37 mouse cellular contexts compared by ENCODE assay signal in genomic region chr4:140743086-140743485, GRCm38 (mm10). TPM values are rescaled to one million over a fixed set of nuclear protein-coding genes. Genes with fewer than 3 reads are reported as not detected.
DNase-seq lines count a peak whose midpoint lies in the region; ATAC-seq lines count a peak whose summit lies in the region.
"Had no signal": no experiment of that assay in that cellular context is flagged by ENCODE, and none has a peak within 500 bp of the region (broad histone marks: within the 10 kb centered on the region; RNA-seq: fewer than 3 reads in every experiment).

No protein-coding gene starts in this region.

- no peak overlapping the region for H3K4me2 ChIP-seq in heart, embryonic 12.5 days
- H3K4me2 ChIP-seq in midbrain, embryonic 13.5 days (replicated peaks) = no peak overlapping the region
- no peak overlapping the region for H3K4me2 ChIP-seq in midbrain, embryonic 16.5 days (ENCODE audit: low read length)
- no peak overlapping the region for H3K4me2 ChIP-seq in forebrain, embryonic 16.5 days (ENCODE audit: low read length)
- H3K4me2 ChIP-seq: heart, embryonic 11.5 days; limb, embryonic 15.5 days; liver, embryonic 13.5 days; neural tube, embryonic 12.5 days had no signal

- 0 out of 2 replicates have a peak overlapping the region, but pooled peaks have one; percentile 29 for H3K9ac ChIP-seq in heart, embryonic 12.5 days
- no peak overlapping the region for H3K9ac ChIP-seq in midbrain, embryonic 13.5 days (replicated peaks)
- H3K9ac ChIP-seq in midbrain, embryonic 16.5 days (ENCODE audit: low read depth, low read length) = no peak overlapping the region
- no peak overlapping the region for H3K9ac ChIP-seq in forebrain, embryonic 16.5 days (replicated peaks; ENCODE audit: low read depth, low read length)
- H3K9ac ChIP-seq: limb, embryonic 15.5 days; liver, embryonic 13.5 days; neural tube, embryonic 12.5 days had no signal

- no peaks in the 10 kb centered on the region for H3K9me3 ChIP-seq in heart, embryonic 12.5 days (replicated peaks)
- no peaks in the 10 kb centered on the region for H3K9me3 ChIP-seq in midbrain, embryonic 13.5 days
- no peaks in the 10 kb centered on the region for H3K9me3 ChIP-seq in midbrain, embryonic 16.5 days (replicated peaks; ENCODE audit: control insufficient read depth, low read length, poor library complexity, severe bottlenecking)
- no peaks in the 10 kb centered on the region for H3K9me3 ChIP-seq in forebrain, embryonic 16.5 days (ENCODE audit: control insufficient read depth, low read length)
- H3K9me3 ChIP-seq: limb, embryonic 10.5 days; limb, embryonic 15.5 days; liver, embryonic 13.5 days; neural tube, embryonic 12.5 days had no signal

- no peak overlapping the region for H3K4me3 ChIP-seq in heart, embryonic 12.5 days
- no peak overlapping the region for H3K4me3 ChIP-seq in midbrain, embryonic 13.5 days (replicated peaks)
- no peak overlapping the region for H3K4me3 ChIP-seq in midbrain, embryonic 16.5 days (ENCODE audit: low read depth, low read length)
- H3K4me3 ChIP-seq in forebrain, embryonic 16.5 days (replicated peaks; ENCODE audit: low read length) = no peak overlapping the region
- H3K4me3 ChIP-seq: erythroblast, embryonic 14.5 days; limb, embryonic 10.5 days; limb, embryonic 15.5 days; liver, embryonic 13.5 days; neural tube, embryonic 12.5 days had no signal

- no peaks in the 10 kb centered on the region for H3K36me3 ChIP-seq in heart, embryonic 12.5 days
- H3K36me3 ChIP-seq in midbrain, embryonic 13.5 days = no peaks in the 10 kb centered on the region
- H3K36me3 ChIP-seq in midbrain, embryonic 16.5 days (ENCODE audit: control insufficient read depth, insufficient read depth, low read length) = no peaks in the 10 kb centered on the region
- no peaks in the 10 kb centered on the region for H3K36me3 ChIP-seq in forebrain, embryonic 16.5 days (ENCODE audit: control insufficient read depth, insufficient read depth)
- H3K36me3 ChIP-seq: limb, embryonic 10.5 days; limb, embryonic 15.5 days; liver, embryonic 13.5 days; neural tube, embryonic 12.5 days had no signal

- H3K27me3 ChIP-seq in heart, embryonic 12.5 days (replicated peaks) = peaks cover 6% of the 10 kb centered on the region; the same call in 1 of the 2 replicates
- H3K27me3 ChIP-seq in midbrain, embryonic 13.5 days = 0 out of 2 replicates have a peak, but pooled peaks cover 5% of the 10 kb centered on the region
- H3K27me3 ChIP-seq in midbrain, embryonic 16.5 days (ENCODE audit: control insufficient read depth, insufficient read depth, low read depth, low read length) = no peaks in the 10 kb centered on the region
- H3K27me3 ChIP-seq in forebrain, embryonic 16.5 days (replicated peaks; ENCODE audit: control insufficient read depth, insufficient read depth, low read length) = no peaks in the 10 kb centered on the region
- H3K27me3 ChIP-seq: limb, embryonic 15.5 days; neural tube, embryonic 12.5 days had no signal

- ATAC-seq in heart, embryonic 12.5 days (ENCODE audit: insufficient number of reproducible peaks, low FRiP score) = no peak
- peak; percentile 66 for ATAC-seq in midbrain, embryonic 13.5 days
- ATAC-seq in midbrain, embryonic 16.5 days = no peak
- ATAC-seq in forebrain, embryonic 16.5 days = peak; percentile 43; the same call in 1 of the 2 replicates
- ATAC-seq: CD4-positive, CD25-positive, alpha-beta regulatory T cell, adult 4 months; intestine, postnatal 0 days; lung, postnatal 0 days had no signal

- WGBS in heart, embryonic 12.5 days = 12% methylated on average over 4 of the region's 4 CpGs
- 34% methylated on average over 4 of the region's 4 CpGs for WGBS in midbrain, embryonic 13.5 days
- WGBS in midbrain, embryonic 16.5 days = 30% methylated on average over 4 of the region's 4 CpGs
- 35% methylated on average over 4 of the region's 4 CpGs for WGBS in forebrain, embryonic 16.5 days

- peaks cover 17% of the 10 kb centered on the region for H3K4me1 ChIP-seq in heart, embryonic 12.5 days (replicated peaks)
- H3K4me1 ChIP-seq in midbrain, embryonic 13.5 days (replicated peaks) = peaks cover 9% of the 10 kb centered on the region
- H3K4me1 ChIP-seq in midbrain, embryonic 16.5 days (ENCODE audit: control insufficient read depth, insufficient read depth, low read length) = no peaks in the 10 kb centered on the region
- H3K4me1 ChIP-seq in forebrain, embryonic 16.5 days (replicated peaks; ENCODE audit: control insufficient read depth, insufficient read depth, low read length) = no peaks in the 10 kb centered on the region

- no peak overlapping the region for H3K27ac ChIP-seq in heart, embryonic 12.5 days (ENCODE audit: poor library complexity, severe bottlenecking)
- H3K27ac ChIP-seq in midbrain, embryonic 13.5 days = no peak overlapping the region
- H3K27ac ChIP-seq in midbrain, embryonic 16.5 days (ENCODE audit: low read length) = no peak overlapping the region
- no peak overlapping the region for H3K27ac ChIP-seq in forebrain, embryonic 16.5 days (ENCODE audit: low read length)
- H3K27ac ChIP-seq: limb, embryonic 10.5 days; limb, embryonic 15.5 days; liver, embryonic 13.5 days; macrophage; neural tube, embryonic 12.5 days; stomach, postnatal 0 days had no signal

- DNase-seq in heart, adult 18-20 months = no peak
- peak; percentile 43 for DNase-seq in retina, postnatal 1 day
- DNase-seq in right cerebral cortex, postnatal 4 days = no peak
- DNase-seq: adrenal gland, postnatal 14 days; cerebellum, adult 18-20 months; cerebellum, postnatal 10 days; gastrocnemius, postnatal 14 days; heart, adult 11 months; heart, postnatal 4 days; kidney, adult 9 months; kidney, postnatal 10 days; layer of hippocampus, adult 9-11 months; liver, embryonic 13.5 days; lung, adult 18-20 months; right cerebral cortex, postnatal 25 days; spleen, adult 18-20 months; thymus, adult 18-20 months; thymus, postnatal 25 days had no signal

RNA-seq across cellular contexts. Expression of gene Padi6, which starts 0.6 kb away (rescaled TPM):
- polyA plus RNA-seq in heart, embryonic 12.5 days (2016; fragmentation: Nextera tagmentation; extraction: Ambion mirVana) = not detected in 2 replicates
- not detected for total RNA-seq in heart, adult 18-20 months (2021)
- polyA plus RNA-seq in midbrain, embryonic 13.5 days (2015; fragmentation: Nextera tagmentation; extraction: Ambion mirVana) = 0.08 TPM in 1 of 2 replicates, not detected in the other
- not detected in 2 replicates for polyA plus RNA-seq in midbrain, embryonic 16.5 days (2015; fragmentation: Nextera tagmentation; extraction: Ambion mirVana)
- 0.10 TPM in 1 of 2 replicates, not detected in the other for polyA plus RNA-seq in forebrain, embryonic 16.5 days (2015; fragmentation: Nextera tagmentation; extraction: Ambion mirVana)
- total RNA-seq: adrenal gland, postnatal 14 days; common myeloid progenitor, adult 5-6 weeks; gastrocnemius, postnatal 14 days; heart, postnatal 4 days; megakaryocyte-erythroid progenitor cell, adult 5-6 weeks had no signal
- polyA plus RNA-seq: CD4-positive, CD25-positive, alpha-beta regulatory T cell, adult 4 months; embryonic facial prominence, embryonic 14.5 days; erythroblast, embryonic 14.5 days; heart, embryonic 11.5 days; heart, postnatal 0 days; intestine, postnatal 0 days; limb, embryonic 10.5 days; limb, embryonic 15.5 days; liver, embryonic 13.5 days; lung, postnatal 0 days; macrophage; neural tube, embryonic 12.5 days; stomach, postnatal 0 days had no signal

RNA-seq across cellular contexts. Expression of gene Padi4, which starts 30.9 kb away (rescaled TPM):
- 2.1 and 2.5 TPM in 2 replicates for polyA plus RNA-seq in heart, embryonic 12.5 days (2016; fragmentation: Nextera tagmentation; extraction: Ambion mirVana)
- total RNA-seq in heart, adult 18-20 months (2021) = 1 to 10 TPM in 1 of 2 experiments, under 1 TPM in 1; 0.51 to 1.5 TPM
- polyA plus RNA-seq in midbrain, embryonic 13.5 days (2015; fragmentation: Nextera tagmentation; extraction: Ambion mirVana) = 0.19 TPM in 2 replicates
- 0.20 and 0.25 TPM in 2 replicates for polyA plus RNA-seq in midbrain, embryonic 16.5 days (2015; fragmentation: Nextera tagmentation; extraction: Ambion mirVana)
- polyA plus RNA-seq in forebrain, embryonic 16.5 days (2015; fragmentation: Nextera tagmentation; extraction: Ambion mirVana) = 0.24 TPM in 1 of 2 replicates, not detected in the other
- total RNA-seq: left cerebral cortex, postnatal 10 days had no signal
- polyA plus RNA-seq: erythroblast, embryonic 14.5 days had no signal

RNA-seq across cellular contexts. Expression of gene Rcc2, which starts 42.7 kb away (rescaled TPM):
- 38.5 and 40.6 TPM in 2 replicates for polyA plus RNA-seq in heart, embryonic 12.5 days (2016; fragmentation: Nextera tagmentation; extraction: Ambion mirVana)
- 10 to 100 TPM; 12.2 to 14.9 TPM for total RNA-seq in heart, adult 18-20 months (2021)
- 23.6 and 26.3 TPM in 2 replicates for polyA plus RNA-seq in midbrain, embryonic 13.5 days (2015; fragmentation: Nextera tagmentation; extraction: Ambion mirVana)
- 9.7 and 11.5 TPM in 2 replicates for polyA plus RNA-seq in midbrain, embryonic 16.5 days (2015; fragmentation: Nextera tagmentation; extraction: Ambion mirVana)
- 19.1 and 20.1 TPM in 2 replicates for polyA plus RNA-seq in forebrain, embryonic 16.5 days (2015; fragmentation: Nextera tagmentation; extraction: Ambion mirVana)

Comparison
In these comparisons a context has a peak if more than half of its experiments do, and no peak if none do; other contexts are left out.
1. ATAC-seq: peak in midbrain, embryonic 13.5 days (single experiment) and forebrain, embryonic 16.5 days (single experiment); none in heart, embryonic 12.5 days (single experiment) and midbrain, embryonic 16.5 days (single experiment).